Mouse (Mus musculus): ENCODE data around the gene Htra1.

The Htra1 gene

GRCm38 (mm10) chr7:130935793-130936471, at the start of gene Htra1:
Gene Htra1 (plus strand): TSS chr7:130936111.
- in situ Hi-C loops (cut with MboI): no loop called here

GRCm38 (mm10) chr7:130886246-130886645, 49.7 kb upstream of the Htra1 start:
- in situ Hi-C loops (cut with MboI): no loop called here

- in situ Hi-C loops (cut with MboI): no loop called here
These were observed 48.0 kb upstream of the Htra1 start for GRCm38 (mm10) chr7:130887946-130888345.

- in situ Hi-C loops (cut with MboI): no loop called here
These were observed 45.0 kb upstream of the Htra1 start for GRCm38 (mm10) chr7:130890871-130891270.

- in situ Hi-C loops (cut with MboI): no loop called here
These were observed 42.9 kb upstream of the Htra1 start for GRCm38 (mm10) chr7:130892973-130893372.

GRCm38 (mm10) chr7:130894931-130895617, 40.8 kb upstream of the Htra1 start:
- in situ Hi-C loops (cut with MboI): no loop called here

- in situ Hi-C loops (cut with MboI): no loop called here
These were observed 40.3 kb upstream of the Htra1 start for GRCm38 (mm10) chr7:130895618-130895945.

- in situ Hi-C loops (cut with MboI): no loop called here
These were observed 39.8 kb upstream of the Htra1 start for GRCm38 (mm10) chr7:130896064-130896463.

- in situ Hi-C loops (cut with MboI): no loop called here
These were observed 38.7 kb upstream of the Htra1 start for GRCm38 (mm10) chr7:130897201-130897600.

- in situ Hi-C loops (cut with MboI): no loop called here
These were observed 37.5 kb upstream of the Htra1 start for GRCm38 (mm10) chr7:130898373-130898772.

GRCm38 (mm10) chr7:130900233-130900848, 35.6 kb upstream of the Htra1 start:
- in situ Hi-C loops (cut with MboI): no loop called here

GRCm38 (mm10) chr7:130902929-130903328, 33.0 kb upstream of the Htra1 start:
- in situ Hi-C loops (cut with MboI): no loop called here

- in situ Hi-C loops (cut with MboI): no loop called here
These were observed 32.3 kb upstream of the Htra1 start for GRCm38 (mm10) chr7:130903505-130904074.

- in situ Hi-C loops (cut with MboI): no loop called here
These were observed 31.1 kb upstream of the Htra1 start for GRCm38 (mm10) chr7:130904571-130905365.

GRCm38 (mm10) chr7:130910841-130911240, 25.1 kb upstream of the Htra1 start:
- in situ Hi-C loops (cut with MboI): loop anchor here (10.0 kb wide), 1 partner anchor 126 kb away; no protein-coding TSS in a partner anchor

- in situ Hi-C loops (cut with MboI): loop anchor here (10.0 kb wide), 1 partner anchor 130 kb away; no protein-coding TSS in a partner anchor
These were observed 21.1 kb upstream of the Htra1 start for GRCm38 (mm10) chr7:130914693-130915363.

- in situ Hi-C loops (cut with MboI): loop anchor here (10.0 kb wide), 1 partner anchor 133 kb away; no protein-coding TSS in a partner anchor
These were observed 17.7 kb upstream of the Htra1 start for GRCm38 (mm10) chr7:130918260-130918659.

- in situ Hi-C loops (cut with MboI): no loop called here
These were observed 12.8 kb upstream of the Htra1 start for GRCm38 (mm10) chr7:130922981-130923731.

GRCm38 (mm10) chr7:130930401-130930800, 5.5 kb upstream of the Htra1 start:
- in situ Hi-C loops (cut with MboI): no loop called here

GRCm38 (mm10) chr7:130932921-130933320, 3.0 kb upstream of the Htra1 start:
- in situ Hi-C loops (cut with MboI): no loop called here
